Mouse (Mus musculus): ENCODE data around the gene Kazn. TPM values are rescaled to one million over a fixed set of nuclear protein-coding genes. Genes with fewer than 3 reads are reported as not detected.

The Kazn gene
- polyA plus RNA-seq, 1 experiment, result 43.2 TPM

- Histone ChIP-seq H3K4me1 (ENCODE audit: control insufficient read depth, insufficient read depth, low read length) (no peaks in the 10 kb centered on the region), H3K4me3 (replicated peaks; ENCODE audit: extremely low read depth, low read depth, low read length) (no peak overlapping the region)
- 46% methylated on average over 21 of the region's 22 CpGs for WGBS
- no peak for DNase-seq
- TF ChIP-seq POLR2A (IDR thresholded peaks at IDR 0.05; ENCODE audit: borderline replicate concordance, extremely low read depth, low read depth, low read length), result no peak
- TF ChIP-seq CTCF (IDR thresholded peaks at IDR 0.05; ENCODE audit: insufficient read depth, low read length), result no peak
Observed at GRCm38 (mm10) chr4:142052391-142053132, 186.6 kb downstream of the Kazn start.

Other genes starting within 250 kb of the Kazn start
- 6.9 and 7.9 TPM in 2 replicates for gene Fhad1, start 224.3 kb downstream of the Kazn start, polyA plus RNA-seq (2012; rRNA removed)
- gene Tmem51, start 155.1 kb downstream of the Kazn start, polyA plus RNA-seq (2012; rRNA removed), result 12.9 and 16.5 TPM in 2 replicates